Mouse (Mus musculus): ENCODE measurements around the gene Rnf208.

DNA sequence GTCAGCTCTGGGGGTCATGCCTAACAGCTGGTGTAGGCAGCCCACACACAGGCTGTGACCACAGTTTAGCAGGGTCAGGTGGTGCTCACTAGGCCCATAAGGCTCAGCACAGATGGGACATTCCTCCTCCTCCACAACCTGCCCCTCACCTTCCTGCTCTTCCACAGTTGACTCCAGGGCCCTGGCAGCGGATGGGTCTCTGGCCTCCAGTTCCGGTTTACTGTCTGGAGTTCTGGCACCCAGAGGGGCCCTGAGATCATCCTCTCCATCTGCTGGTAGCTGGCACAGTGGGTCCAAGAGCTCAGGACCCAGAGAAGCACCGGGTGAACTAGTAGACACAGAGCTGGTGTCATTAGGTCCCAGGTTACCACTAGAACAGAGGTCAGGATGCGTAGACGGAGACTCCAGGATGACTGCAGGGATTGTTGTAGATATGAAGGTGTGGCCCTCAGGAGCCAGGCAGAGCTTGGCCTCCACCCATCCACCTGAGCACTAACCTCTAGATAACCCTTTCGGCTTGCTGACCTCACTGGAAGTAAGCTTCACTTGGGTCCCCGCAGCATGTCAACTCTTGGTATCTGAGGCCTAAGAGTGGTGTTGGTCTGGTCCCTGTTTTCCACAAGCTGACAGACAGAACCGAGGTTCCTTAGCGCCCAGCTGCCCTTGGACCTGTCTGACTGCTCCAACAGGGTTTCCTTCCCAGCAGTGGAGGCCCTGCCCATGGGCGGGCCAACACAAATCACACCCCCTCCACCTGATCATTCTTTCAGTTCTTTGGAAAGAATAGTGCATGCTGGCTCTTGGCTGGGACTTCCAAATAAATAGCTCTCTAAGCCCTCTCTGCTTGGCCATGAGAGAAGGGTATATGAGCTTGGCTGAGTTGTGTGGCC lies 4.4 kb downstream of the Rnf208 start, which contains the start of gene AL732309.1:
- TF ChIP-seq CTCF (IDR thresholded peaks at IDR 0.05; ENCODE audit: control insufficient read depth, insufficient read depth, insufficient replicate concordance, low read depth, low read length), result no peak
- no peak for TF ChIP-seq POLR2A (IDR thresholded peaks at IDR 0.05; ENCODE audit: control insufficient read depth, low read depth, low read length)

Data from testis, adult 2 months (tissue).